Mouse (Mus musculus): ENCODE results near the gene Alk. TPM values are rescaled to one million over a fixed set of nuclear protein-coding genes. Genes with fewer than 3 reads are reported as not detected.

Gene Alk
- polyA plus RNA-seq, 1 experiment, result 0.03 TPM

GRCm38 (mm10) chr17:72523006-72523405 is 81.4 kb downstream of the Alk start:
- H3K4me1 ChIP-seq (replicated peaks; ENCODE audit: control insufficient read depth, insufficient read depth, low read length), result no peaks in the 10 kb centered on the region
- H3K27ac ChIP-seq (ENCODE audit: control insufficient read depth, insufficient read depth, low read length), result no peak overlapping the region
- no peaks in the 10 kb centered on the region for H3K36me3 ChIP-seq (ENCODE audit: control insufficient read depth, insufficient read depth, low read length)
- 53% methylated on average over 7 of the region's 7 CpGs for WGBS
- DNase-seq, result no peak
- TF ChIP-seq POLR2A (IDR thresholded peaks at IDR 0.05; ENCODE audit: control insufficient read depth, extremely low read depth, insufficient read depth, low read length, poor library complexity) (no peak), CTCF (IDR thresholded peaks at IDR 0.05; ENCODE audit: borderline replicate concordance, control insufficient read depth, extremely low read depth, insufficient read depth, low read length, poor library complexity) (no peak)
- H3K4me3 ChIP-seq (ENCODE audit: control insufficient read depth, insufficient read depth, low read length), result no peak overlapping the region
- H3K27me3 ChIP-seq (ENCODE audit: control insufficient read depth, insufficient read depth, low read length), result no peaks in the 10 kb centered on the region

- 13% methylated on average over 4 of the region's 4 CpGs for WGBS
- Histone ChIP-seq H3K27ac (ENCODE audit: control insufficient read depth, insufficient read depth, low read length) (no peak overlapping the region), H3K4me1 (replicated peaks; ENCODE audit: control insufficient read depth, insufficient read depth, low read length) (no peaks in the 10 kb centered on the region), H3K27me3 (ENCODE audit: control insufficient read depth, insufficient read depth, low read length) (no peaks in the 10 kb centered on the region), H3K4me3 (ENCODE audit: control insufficient read depth, insufficient read depth, low read length) (no peak overlapping the region), H3K36me3 (ENCODE audit: control insufficient read depth, insufficient read depth, low read length) (no peaks in the 10 kb centered on the region)
- DNase-seq, result peak; percentile 5
- no peak for TF ChIP-seq POLR2A (IDR thresholded peaks at IDR 0.05; ENCODE audit: control insufficient read depth, extremely low read depth, insufficient read depth, low read length, poor library complexity)
- TF ChIP-seq CTCF (IDR thresholded peaks at IDR 0.05; ENCODE audit: borderline replicate concordance, control insufficient read depth, extremely low read depth, insufficient read depth, low read length, poor library complexity), result no peak
Observed at GRCm38 (mm10) chr17:72522381-72522780, 82.0 kb downstream of the Alk start.

GRCm38 (mm10) chr17:72521353-72521752 is 83.1 kb downstream of the Alk start:
- TF ChIP-seq POLR2A (IDR thresholded peaks at IDR 0.05; ENCODE audit: control insufficient read depth, extremely low read depth, insufficient read depth, low read length, poor library complexity) (no peak), CTCF (IDR thresholded peaks at IDR 0.05; ENCODE audit: borderline replicate concordance, control insufficient read depth, extremely low read depth, insufficient read depth, low read length, poor library complexity) (no peak)
- no peaks in the 10 kb centered on the region for H3K27me3 ChIP-seq (ENCODE audit: control insufficient read depth, insufficient read depth, low read length)
- H3K27ac ChIP-seq (ENCODE audit: control insufficient read depth, insufficient read depth, low read length), result no peak overlapping the region
- no peak for DNase-seq
- WGBS, result 4% methylated on average over 5 of the region's 5 CpGs
- no peaks in the 10 kb centered on the region for H3K4me1 ChIP-seq (replicated peaks; ENCODE audit: control insufficient read depth, insufficient read depth, low read length)
- no peaks in the 10 kb centered on the region for H3K36me3 ChIP-seq (ENCODE audit: control insufficient read depth, insufficient read depth, low read length)
- H3K4me3 ChIP-seq (ENCODE audit: control insufficient read depth, insufficient read depth, low read length), result no peak overlapping the region

GRCm38 (mm10) chr17:72510746-72511145 is 93.7 kb downstream of the Alk start:
- Histone ChIP-seq H3K4me3 (ENCODE audit: control insufficient read depth, insufficient read depth, low read length) (no peak overlapping the region), H3K36me3 (ENCODE audit: control insufficient read depth, insufficient read depth, low read length) (no peaks in the 10 kb centered on the region), H3K27ac (ENCODE audit: control insufficient read depth, insufficient read depth, low read length) (no peak overlapping the region), H3K27me3 (ENCODE audit: control insufficient read depth, insufficient read depth, low read length) (no peaks in the 10 kb centered on the region), H3K4me1 (replicated peaks; ENCODE audit: control insufficient read depth, insufficient read depth, low read length) (no peaks in the 10 kb centered on the region)
- no peak for DNase-seq
- TF ChIP-seq CTCF (IDR thresholded peaks at IDR 0.05; ENCODE audit: borderline replicate concordance, control insufficient read depth, extremely low read depth, insufficient read depth, low read length, poor library complexity) (no peak), POLR2A (IDR thresholded peaks at IDR 0.05; ENCODE audit: control insufficient read depth, extremely low read depth, insufficient read depth, low read length, poor library complexity) (no peak)
- WGBS, result 89% methylated on average over 6 of the region's 6 CpGs

DNA sequence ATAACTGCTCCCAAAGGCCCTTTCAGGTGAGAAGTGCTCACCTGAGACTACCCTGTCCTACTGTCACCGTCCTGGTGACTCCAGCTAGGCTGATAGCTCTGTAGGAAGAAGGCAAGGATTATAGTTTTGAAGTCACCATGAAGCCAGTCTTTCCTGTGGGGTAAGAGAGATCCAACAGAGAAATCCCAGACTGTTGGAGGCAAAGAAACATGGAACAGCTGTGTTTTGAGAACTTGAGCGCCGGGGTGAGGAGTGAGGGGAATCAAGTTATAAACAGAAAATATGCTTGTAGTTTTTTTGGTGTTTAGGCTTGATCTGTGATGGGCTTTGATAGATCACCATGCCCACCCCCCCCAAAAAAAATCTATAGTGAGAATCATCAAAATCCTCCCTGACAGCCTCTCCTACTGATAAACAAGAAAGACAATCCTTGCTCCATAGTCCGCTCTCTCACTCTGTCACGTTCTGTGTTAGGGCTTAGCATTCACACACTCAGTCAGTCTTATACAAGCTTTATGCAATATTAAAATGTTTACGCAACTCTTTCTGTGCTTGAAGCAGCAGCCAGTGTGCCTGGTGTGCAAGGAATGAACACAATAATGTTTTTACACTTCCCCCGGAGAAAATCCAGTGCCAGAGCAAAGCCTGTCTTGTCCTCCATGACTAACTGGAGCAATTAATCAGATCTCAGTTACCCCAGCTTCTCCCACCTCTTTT is 95.6 kb downstream of the Alk start:
- WGBS, result 96% methylated on average over 7 of the region's 7 CpGs
- Histone ChIP-seq H3K4me3 (ENCODE audit: control insufficient read depth, insufficient read depth, low read length) (no peak overlapping the region), H3K27me3 (ENCODE audit: control insufficient read depth, insufficient read depth, low read length) (no peaks in the 10 kb centered on the region), H3K4me1 (replicated peaks; ENCODE audit: control insufficient read depth, insufficient read depth, low read length) (no peaks in the 10 kb centered on the region), H3K27ac (ENCODE audit: control insufficient read depth, insufficient read depth, low read length) (no peak overlapping the region), H3K36me3 (ENCODE audit: control insufficient read depth, insufficient read depth, low read length) (no peaks in the 10 kb centered on the region)
- TF ChIP-seq POLR2A (IDR thresholded peaks at IDR 0.05; ENCODE audit: control insufficient read depth, extremely low read depth, insufficient read depth, low read length, poor library complexity) (no peak), CTCF (IDR thresholded peaks at IDR 0.05; ENCODE audit: borderline replicate concordance, control insufficient read depth, extremely low read depth, insufficient read depth, low read length, poor library complexity) (no peak)
- no peak for DNase-seq

GRCm38 (mm10) chr17:72505213-72505612 is 99.2 kb downstream of the Alk start:
- DNase-seq, result no peak
- no peaks in the 10 kb centered on the region for H3K4me1 ChIP-seq (replicated peaks; ENCODE audit: control insufficient read depth, insufficient read depth, low read length)
- no peaks in the 10 kb centered on the region for H3K36me3 ChIP-seq (ENCODE audit: control insufficient read depth, insufficient read depth, low read length)
- 82% methylated on average over 7 of the region's 7 CpGs for whole genome bisulfite sequencing
- no peak overlapping the region for H3K27ac ChIP-seq (ENCODE audit: control insufficient read depth, insufficient read depth, low read length)
- TF ChIP-seq CTCF (IDR thresholded peaks at IDR 0.05; ENCODE audit: borderline replicate concordance, control insufficient read depth, extremely low read depth, insufficient read depth, low read length, poor library complexity), result no peak
- no peak for TF ChIP-seq POLR2A (IDR thresholded peaks at IDR 0.05; ENCODE audit: control insufficient read depth, extremely low read depth, insufficient read depth, low read length, poor library complexity)
- H3K4me3 ChIP-seq (ENCODE audit: control insufficient read depth, insufficient read depth, low read length), result no peak overlapping the region
- no peaks in the 10 kb centered on the region for H3K27me3 ChIP-seq (ENCODE audit: control insufficient read depth, insufficient read depth, low read length)

Measured in thymus, adult 2 months (tissue).